Mouse (Mus musculus): ENCODE data around the gene Lipe.

DNA sequence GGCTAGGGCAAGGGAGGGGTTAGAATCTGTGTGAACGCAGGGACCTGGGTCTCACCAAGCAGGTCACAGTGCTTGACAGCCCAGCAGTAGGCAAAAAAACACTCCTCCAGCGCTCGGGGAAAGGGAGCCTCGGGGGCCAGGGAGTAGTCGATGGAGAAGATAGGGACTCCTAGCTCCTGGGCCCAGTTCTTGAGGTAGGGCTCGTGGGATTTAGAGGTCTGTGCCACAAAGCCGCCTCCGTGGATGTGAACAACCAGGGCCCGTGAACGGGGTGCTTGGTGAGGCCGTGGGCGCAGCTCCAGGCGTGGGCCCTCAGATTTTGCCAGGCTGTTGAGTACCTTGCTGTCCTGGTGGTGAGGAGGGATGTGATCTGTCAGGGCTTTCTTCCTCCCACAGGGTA lies 14.2 kb downstream of the Lipe start:
- TF ChIP-seq CTCF (IDR thresholded peaks at IDR 0.05; ENCODE audit: extremely low read depth, insufficient read depth, insufficient read length, insufficient replicate concordance) (no peak), POLR2A (IDR thresholded peaks at IDR 0.05; ENCODE audit: low read depth, low read length) (no peak)
